Mouse (Mus musculus): Measurements from ENCODE around the gene Map3k20. TPM values are rescaled to one million over a fixed set of nuclear protein-coding genes. Genes with fewer than 3 reads are reported as not detected.
A peak's percentile ranks its signal among the peaks of the same experiment; 100 is the strongest.

Map3k20 gene
- polyA plus RNA-seq, 1 experiment from 2014 or later = 6.1 TPM

GRCm38 (mm10) chr2:72246376-72246775 lies 39.1 kb upstream of the Map3k20 start:
- Histone ChIP-seq H3K4me3 (ENCODE audit: low read depth, low read length) (no peak overlapping the region), H3K36me3 (ENCODE audit: control insufficient read depth, insufficient read depth, low read length) (no peaks in the 10 kb centered on the region), H3K27me3 (ENCODE audit: control insufficient read depth, insufficient read depth, low read length) (no peaks in the 10 kb centered on the region), H3K4me2 (ENCODE audit: low read depth, low read length) (no peak overlapping the region), H3K27ac (ENCODE audit: low read depth, low read length) (no peak overlapping the region), H3K4me1 (ENCODE audit: control insufficient read depth, insufficient read depth, low read length) (no peaks in the 10 kb centered on the region), H3K9me3 (ENCODE audit: control insufficient read depth, low read length) (no peaks in the 10 kb centered on the region), H3K9ac (replicated peaks; ENCODE audit: low read depth, low read length) (no peak overlapping the region)
- no peak for ATAC-seq (ENCODE audit: low read depth)
- 91% methylated on average over 11 of the region's 11 CpGs for WGBS

GRCm38 (mm10) chr2:72247819-72248218 lies 37.6 kb upstream of the Map3k20 start:
- no peaks in the 10 kb centered on the region for H3K9me3 ChIP-seq (ENCODE audit: control insufficient read depth, low read length)
- no peak overlapping the region for H3K4me2 ChIP-seq (ENCODE audit: low read depth, low read length)
- no peak overlapping the region for H3K27ac ChIP-seq (ENCODE audit: low read depth, low read length)
- no peaks in the 10 kb centered on the region for H3K27me3 ChIP-seq (ENCODE audit: control insufficient read depth, insufficient read depth, low read length)
- WGBS = 95% methylated on average over 6 of the region's 6 CpGs
- no peak for ATAC-seq (ENCODE audit: low read depth)
- no peaks in the 10 kb centered on the region for H3K36me3 ChIP-seq (ENCODE audit: control insufficient read depth, insufficient read depth, low read length)
- no peak overlapping the region for H3K4me3 ChIP-seq (ENCODE audit: low read depth, low read length)
- H3K4me1 ChIP-seq (ENCODE audit: control insufficient read depth, insufficient read depth, low read length) = no peaks in the 10 kb centered on the region
- H3K9ac ChIP-seq (replicated peaks; ENCODE audit: low read depth, low read length) = no peak overlapping the region

GRCm38 (mm10) chr2:72252510-72253505 lies 32.6 kb upstream of the Map3k20 start:
- WGBS = 54% methylated on average over 18 of the region's 18 CpGs
- Histone ChIP-seq H3K27ac (ENCODE audit: low read depth, low read length) (no peak overlapping the region), H3K4me3 (ENCODE audit: low read depth, low read length) (no peak overlapping the region), H3K36me3 (ENCODE audit: control insufficient read depth, insufficient read depth, low read length) (no peaks in the 10 kb centered on the region), H3K9ac (replicated peaks; ENCODE audit: low read depth, low read length) (no peak overlapping the region), H3K27me3 (ENCODE audit: control insufficient read depth, insufficient read depth, low read length) (no peaks in the 10 kb centered on the region), H3K9me3 (ENCODE audit: control insufficient read depth, low read length) (no peaks in the 10 kb centered on the region), H3K4me1 (ENCODE audit: control insufficient read depth, insufficient read depth, low read length) (peaks cover 7% of the 10 kb centered on the region), H3K4me2 (ENCODE audit: low read depth, low read length) (no peak overlapping the region)
- no peak for ATAC-seq (ENCODE audit: low read depth)

GRCm38 (mm10) chr2:72253882-72254281 lies 31.6 kb upstream of the Map3k20 start:
- ATAC-seq (ENCODE audit: low read depth) = no peak
- WGBS = 55% methylated on average over 4 of the region's 4 CpGs
- H3K4me3 ChIP-seq (ENCODE audit: low read depth, low read length) = no peak overlapping the region
- peaks cover 7% of the 10 kb centered on the region for H3K4me1 ChIP-seq (ENCODE audit: control insufficient read depth, insufficient read depth, low read length)
- H3K4me2 ChIP-seq (ENCODE audit: low read depth, low read length) = no peak overlapping the region
- H3K27ac ChIP-seq (ENCODE audit: low read depth, low read length) = 0 out of 2 replicates have a peak overlapping the region, but pooled peaks have one; percentile 52
- no peaks in the 10 kb centered on the region for H3K27me3 ChIP-seq (ENCODE audit: control insufficient read depth, insufficient read depth, low read length)
- no peaks in the 10 kb centered on the region for H3K36me3 ChIP-seq (ENCODE audit: control insufficient read depth, insufficient read depth, low read length)
- no peak overlapping the region for H3K9ac ChIP-seq (replicated peaks; ENCODE audit: low read depth, low read length)
- H3K9me3 ChIP-seq (ENCODE audit: control insufficient read depth, low read length) = no peaks in the 10 kb centered on the region

- peaks cover 7% of the 10 kb centered on the region for H3K4me1 ChIP-seq (ENCODE audit: control insufficient read depth, insufficient read depth, low read length)
- peak overlapping the region; percentile 31 for H3K4me2 ChIP-seq (ENCODE audit: low read depth, low read length)
- H3K4me3 ChIP-seq (ENCODE audit: low read depth, low read length) = no peak overlapping the region
- peak; percentile 58 for ATAC-seq (ENCODE audit: low read depth)
- peak overlapping the region; percentile 52 for H3K27ac ChIP-seq (ENCODE audit: low read depth, low read length)
- H3K27me3 ChIP-seq (ENCODE audit: control insufficient read depth, insufficient read depth, low read length) = no peaks in the 10 kb centered on the region
- WGBS = 29% methylated on average over 14 of the region's 14 CpGs
- H3K9ac ChIP-seq (replicated peaks; ENCODE audit: low read depth, low read length) = no peak overlapping the region
- H3K9me3 ChIP-seq (ENCODE audit: control insufficient read depth, low read length) = no peaks in the 10 kb centered on the region
- no peaks in the 10 kb centered on the region for H3K36me3 ChIP-seq (ENCODE audit: control insufficient read depth, insufficient read depth, low read length)
Observed at GRCm38 (mm10) chr2:72254813-72255582, 30.4 kb upstream of the Map3k20 start.

- no peak for ATAC-seq (ENCODE audit: low read depth)
- H3K27me3 ChIP-seq (ENCODE audit: control insufficient read depth, insufficient read depth, low read length) = no peaks in the 10 kb centered on the region
- no peaks in the 10 kb centered on the region for H3K4me1 ChIP-seq (ENCODE audit: control insufficient read depth, insufficient read depth, low read length)
- 85% methylated on average over 1 of the region's 1 CpGs for WGBS
- no peaks in the 10 kb centered on the region for H3K9me3 ChIP-seq (ENCODE audit: control insufficient read depth, low read length)
- no peak overlapping the region for H3K4me2 ChIP-seq (ENCODE audit: low read depth, low read length)
- no peak overlapping the region for H3K27ac ChIP-seq (ENCODE audit: low read depth, low read length)
- H3K4me3 ChIP-seq (ENCODE audit: low read depth, low read length) = no peak overlapping the region
- no peaks in the 10 kb centered on the region for H3K36me3 ChIP-seq (ENCODE audit: control insufficient read depth, insufficient read depth, low read length)
- H3K9ac ChIP-seq (replicated peaks; ENCODE audit: low read depth, low read length) = no peak overlapping the region
Observed at GRCm38 (mm10) chr2:72260704-72261103, 24.7 kb upstream of the Map3k20 start.

GRCm38 (mm10) chr2:72262814-72263480 lies 22.5 kb upstream of the Map3k20 start:
- no peaks in the 10 kb centered on the region for H3K27me3 ChIP-seq (ENCODE audit: control insufficient read depth, insufficient read depth, low read length)
- ATAC-seq (ENCODE audit: low read depth) = no peak
- no peak overlapping the region for H3K4me2 ChIP-seq (ENCODE audit: low read depth, low read length)
- no peak overlapping the region for H3K27ac ChIP-seq (ENCODE audit: low read depth, low read length)
- H3K4me3 ChIP-seq (ENCODE audit: low read depth, low read length) = no peak overlapping the region
- no peak overlapping the region for H3K9ac ChIP-seq (replicated peaks; ENCODE audit: low read depth, low read length)
- H3K4me1 ChIP-seq (ENCODE audit: control insufficient read depth, insufficient read depth, low read length) = no peaks in the 10 kb centered on the region
- H3K36me3 ChIP-seq (ENCODE audit: control insufficient read depth, insufficient read depth, low read length) = no peaks in the 10 kb centered on the region
- 91% methylated on average over 6 of the region's 6 CpGs for WGBS
- no peaks in the 10 kb centered on the region for H3K9me3 ChIP-seq (ENCODE audit: control insufficient read depth, low read length)

- no peak for ATAC-seq (ENCODE audit: low read depth)
- 91% methylated on average over 6 of the region's 6 CpGs for WGBS
- no peaks in the 10 kb centered on the region for H3K27me3 ChIP-seq (ENCODE audit: control insufficient read depth, insufficient read depth, low read length)
- H3K4me3 ChIP-seq (ENCODE audit: low read depth, low read length) = no peak overlapping the region
- H3K36me3 ChIP-seq (ENCODE audit: control insufficient read depth, insufficient read depth, low read length) = no peaks in the 10 kb centered on the region
- H3K9me3 ChIP-seq (ENCODE audit: control insufficient read depth, low read length) = no peaks in the 10 kb centered on the region
- H3K4me2 ChIP-seq (ENCODE audit: low read depth, low read length) = no peak overlapping the region
- H3K9ac ChIP-seq (replicated peaks; ENCODE audit: low read depth, low read length) = no peak overlapping the region
- no peak overlapping the region for H3K27ac ChIP-seq (ENCODE audit: low read depth, low read length)
- H3K4me1 ChIP-seq (ENCODE audit: control insufficient read depth, insufficient read depth, low read length) = no peaks in the 10 kb centered on the region
Observed at GRCm38 (mm10) chr2:72267390-72267789, 18.0 kb upstream of the Map3k20 start.
